Mouse (Mus musculus) hindlimb bud, embryonic 11.5 days (tissue): ENCODE data around the gene Dnm2.
"Not testable (repeated sequence)": the region's sequence is repeated elsewhere in the genome, so short reads cannot be mapped to it uniquely, and the experiment has no call there.

Experiments used
- DNase-seq: peaks from one replicate; pipeline ENCODE4 v3.0.0-alpha.2; 2012; ENCODE audit warnings: low read depth, low spot score; ENCODE audit errors: extremely low spot score

The Dnm2 gene

DNA sequence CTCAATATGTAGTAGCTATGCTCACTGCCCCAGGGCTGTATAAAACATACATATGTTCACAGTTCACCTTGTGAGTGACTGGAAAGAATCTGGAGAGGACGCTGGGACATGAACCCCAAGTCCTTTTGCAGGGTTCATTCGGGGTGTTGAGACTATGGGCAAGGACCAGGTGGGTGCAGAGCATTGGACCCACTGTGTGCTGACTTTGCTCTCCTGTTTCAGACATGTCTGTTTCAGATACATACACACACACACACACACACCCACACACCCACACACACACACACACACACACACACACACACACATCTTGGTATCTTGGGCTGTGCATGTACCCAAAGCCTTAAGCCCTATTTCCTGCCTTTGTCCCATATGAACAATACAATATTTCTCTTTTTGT lies 117.3 kb downstream of the Dnm2 start:
- DNase-seq: not testable (repeated sequence)

DNA sequence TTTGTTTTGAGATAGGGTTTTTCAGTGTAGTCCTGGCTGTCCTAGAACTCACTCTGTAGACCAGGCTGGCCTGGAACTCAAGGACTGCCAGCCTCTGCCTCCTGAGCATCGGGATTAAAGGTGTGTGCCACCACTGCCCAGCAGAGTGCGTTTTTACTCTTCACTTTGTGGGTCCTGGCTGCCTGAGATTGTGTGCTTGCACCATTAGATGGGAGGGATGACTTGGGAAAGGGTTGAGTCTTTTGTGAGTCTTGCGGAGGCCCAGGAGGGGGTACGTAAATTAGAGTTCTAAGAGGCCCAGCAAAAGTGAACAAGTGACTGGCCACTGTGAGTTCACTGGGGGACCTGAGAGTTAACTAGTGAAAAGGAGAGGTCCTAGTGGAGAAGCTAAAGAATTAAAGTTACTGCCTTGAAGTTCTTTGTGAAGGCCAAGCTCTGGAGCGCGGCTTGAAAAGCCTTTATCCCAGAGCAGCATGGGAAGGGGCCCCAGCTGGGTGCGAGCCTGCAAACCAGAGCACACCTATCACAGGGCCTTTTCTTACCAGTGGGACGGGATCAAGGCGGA lies 120.7 kb downstream of the Dnm2 start:
- DNase-seq: no peak

DNA sequence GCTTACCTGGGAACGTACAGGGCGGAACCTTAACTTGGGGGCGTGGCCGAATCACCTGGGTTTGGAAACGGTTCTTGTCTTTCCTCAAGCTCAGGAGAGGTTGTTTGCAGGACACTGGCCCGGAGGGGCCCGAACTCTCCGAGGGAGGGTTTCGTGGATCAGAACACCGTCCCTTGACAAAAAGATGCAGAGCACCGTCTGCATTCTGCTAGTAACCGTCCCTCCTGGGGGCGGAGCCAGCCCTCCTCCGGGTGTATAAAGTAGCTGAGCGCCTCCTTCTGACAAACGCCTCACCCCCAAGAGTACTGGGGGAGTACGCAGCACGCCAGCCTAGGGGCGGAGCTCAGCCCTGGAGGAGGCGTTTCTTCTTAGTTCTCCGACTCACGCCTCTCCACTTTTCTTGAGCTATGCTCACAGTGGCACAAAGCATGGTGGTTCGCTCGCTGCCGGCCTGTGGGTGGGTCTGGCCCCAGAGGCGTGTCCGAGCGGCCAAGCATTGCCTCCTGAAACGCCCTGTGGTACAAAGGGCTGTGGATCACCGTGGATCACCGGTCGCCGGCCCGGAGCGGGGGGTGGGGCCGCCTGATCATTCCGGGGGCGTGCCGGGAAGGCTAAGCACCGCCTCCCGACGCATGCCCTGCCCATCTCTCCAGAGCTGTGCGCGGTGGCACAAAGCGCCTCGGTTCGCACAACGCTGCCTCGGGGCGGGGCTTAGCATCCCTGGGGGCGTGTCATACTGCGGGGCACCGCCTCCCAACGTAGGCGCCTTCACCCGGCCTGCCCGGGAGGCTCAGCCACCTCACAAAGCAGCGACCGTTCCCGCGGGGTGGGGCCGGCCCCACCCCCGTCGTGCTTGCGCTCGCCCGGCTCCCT lies 121.4 kb downstream of the Dnm2 start:
- peak; percentile 95 for DNase-seq

DNA sequence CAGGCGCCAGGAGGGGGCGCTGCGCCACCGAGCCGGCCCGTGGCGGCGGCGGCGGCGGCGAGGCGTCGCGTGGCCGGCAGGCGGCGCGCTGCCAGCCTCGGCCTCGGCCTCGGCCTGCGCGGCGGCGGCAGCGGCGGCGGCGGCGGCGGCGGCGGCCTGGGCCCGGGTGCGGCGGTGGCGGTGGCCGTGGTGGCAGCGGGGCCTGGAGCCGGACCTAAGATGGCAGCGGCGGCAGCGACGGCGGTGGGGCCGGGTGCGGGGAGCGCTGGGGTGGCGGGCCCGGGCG lies 122.0 kb downstream of the Dnm2 start, which contains the start of gene Carm1:
Gene Carm1 (plus strand): TSS at position 106 of the 286 bp plus-strand sequence.
- DNase-seq: no peak

DNA sequence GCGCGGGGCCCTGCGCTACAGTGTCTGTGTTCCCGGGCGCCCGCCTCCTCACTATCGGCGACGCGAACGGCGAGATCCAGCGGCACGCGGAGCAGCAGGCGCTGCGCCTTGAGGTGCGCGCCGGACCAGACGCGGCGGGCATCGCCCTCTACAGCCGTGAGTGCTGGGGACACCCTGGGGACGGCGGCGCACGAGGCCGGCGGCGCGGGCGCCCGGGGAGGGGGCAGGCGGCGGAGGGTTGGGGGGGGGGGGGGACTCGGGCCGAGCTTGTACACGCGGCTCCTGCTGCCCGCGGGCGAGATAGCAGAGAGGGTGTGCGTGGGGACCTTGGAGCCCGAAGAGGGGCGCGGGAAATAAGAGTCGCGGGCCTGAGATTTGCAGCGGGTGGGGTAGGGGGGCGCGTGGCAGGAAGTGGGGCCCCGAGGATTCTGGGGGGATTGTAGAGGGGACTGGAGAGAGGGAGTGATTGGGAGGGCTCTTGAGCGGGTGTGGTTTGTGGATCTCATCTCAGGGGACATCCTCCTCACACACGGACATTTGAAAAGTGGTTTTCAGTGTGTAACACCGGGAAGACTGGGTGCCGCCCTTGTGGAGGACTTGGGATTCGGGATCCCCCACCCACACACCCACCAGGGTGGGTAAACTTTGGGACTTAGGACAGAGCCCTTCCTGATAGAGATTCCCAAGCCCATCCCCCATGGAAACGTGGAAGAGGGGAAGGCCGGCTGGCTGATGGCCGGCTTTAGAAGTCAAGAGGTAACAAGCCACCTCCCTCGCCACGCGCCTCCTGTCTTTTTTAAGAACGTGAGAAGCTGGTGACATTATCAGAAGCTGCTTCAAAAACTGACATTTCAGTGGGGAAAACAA lies 122.6 kb downstream of the Dnm2 start:
- peak; percentile 3 for DNase-seq

DNA sequence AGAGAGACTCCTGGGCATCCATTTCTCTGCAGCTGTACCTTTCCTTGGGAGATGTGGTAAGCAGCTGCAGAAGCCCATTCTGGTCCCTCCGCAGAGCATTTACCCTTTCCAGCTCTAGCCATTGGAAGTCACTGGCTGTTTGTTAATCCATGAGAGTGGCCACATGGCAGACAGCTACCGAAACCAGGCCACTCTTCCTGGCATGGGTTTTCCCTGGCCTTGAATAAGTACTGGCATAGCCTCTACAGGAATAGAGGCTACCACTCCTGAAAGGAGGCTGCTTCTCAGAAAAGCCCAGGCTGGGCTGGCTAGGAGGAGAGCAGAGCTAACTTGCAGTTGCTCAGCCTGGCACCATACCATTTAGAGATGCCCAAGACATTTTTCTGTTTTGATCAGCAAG lies 126.3 kb downstream of the Dnm2 start:
- no peak for DNase-seq

DNA sequence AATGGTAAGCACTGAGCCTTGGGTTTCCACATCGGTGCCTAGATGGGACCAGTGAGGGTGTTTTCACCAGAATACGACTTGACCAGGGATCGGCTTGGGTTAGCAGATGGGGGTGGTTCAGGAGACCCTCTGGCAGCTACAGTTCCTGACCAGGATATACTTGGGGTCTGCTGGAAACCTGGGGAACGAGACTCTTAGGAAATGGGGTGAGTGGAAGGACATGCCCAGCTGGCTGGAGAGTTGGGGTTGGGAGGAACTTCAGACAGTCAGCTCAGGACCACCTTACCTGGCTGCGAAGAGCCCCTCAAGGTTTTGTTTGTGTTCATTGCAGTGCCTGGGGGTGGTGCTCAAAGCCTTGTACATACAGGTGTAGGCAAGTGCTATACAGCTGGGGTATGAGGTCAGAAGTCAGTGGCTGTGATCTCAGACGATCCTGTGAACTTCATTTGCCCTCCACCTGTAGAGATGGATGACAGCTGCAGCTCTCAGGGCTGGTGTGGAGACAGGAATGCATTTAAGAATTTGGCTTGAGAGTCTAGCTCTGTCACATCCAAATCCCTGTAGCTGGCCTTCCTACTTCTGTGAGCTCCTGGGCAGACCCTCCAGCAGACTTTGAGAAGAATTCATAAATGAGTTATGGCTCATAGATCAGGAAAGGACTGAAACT lies 129.0 kb downstream of the Dnm2 start:
- DNase-seq: no peak

DNA sequence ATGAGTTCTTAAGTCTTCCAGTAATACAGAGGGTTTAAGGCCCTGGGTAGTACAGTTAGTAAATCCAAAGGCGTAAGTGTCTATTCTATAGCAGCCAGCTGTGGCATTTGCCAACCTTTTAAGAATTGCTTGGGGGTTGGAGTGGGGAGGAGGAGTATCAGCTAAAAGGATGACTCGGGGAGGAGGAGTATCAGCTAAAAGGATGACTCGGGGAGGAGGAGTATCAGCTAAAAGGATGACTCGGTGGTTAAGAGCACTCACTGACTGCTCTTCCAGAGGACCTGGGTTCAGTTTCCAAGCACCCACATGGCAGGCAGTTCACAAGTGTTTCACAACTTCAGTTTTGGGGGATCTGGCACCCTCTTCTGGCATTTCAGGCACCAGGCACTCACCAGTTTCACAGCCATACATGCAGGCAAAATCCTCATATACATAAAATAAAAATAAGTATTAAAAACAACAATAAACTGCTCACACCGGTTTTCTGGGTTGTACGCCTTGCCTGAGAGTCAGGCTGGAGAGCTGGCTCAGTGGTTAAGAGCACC lies 130.6 kb downstream of the Dnm2 start:
- DNase-seq: no peak

DNA sequence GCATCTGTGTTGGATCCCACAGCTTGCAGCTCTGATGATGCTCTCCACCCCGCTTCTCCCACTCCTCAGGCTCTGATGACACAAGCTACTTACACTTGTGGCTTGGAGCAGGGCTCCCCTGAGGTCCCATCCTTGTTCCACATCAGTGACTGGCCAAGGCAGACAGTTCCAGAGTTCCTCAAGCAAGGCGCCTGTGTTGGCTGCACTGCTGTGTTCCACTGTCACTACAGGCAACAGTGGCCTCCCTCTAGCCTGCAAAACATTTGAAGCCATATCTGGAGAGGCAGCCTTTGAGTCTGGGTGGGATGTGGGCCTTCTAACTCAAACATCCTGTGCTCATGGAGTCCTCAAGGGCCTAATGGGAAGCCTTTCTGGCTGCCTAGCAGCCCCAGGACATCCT lies 132.3 kb downstream of the Dnm2 start:
- DNase-seq: no peak
